Mouse (Mus musculus): ENCODE data around the gene Sectm1b.
"Not testable (repeated sequence)": the region's sequence is repeated elsewhere in the genome, so short reads cannot be mapped to it uniquely, and the experiment has no call there.

Gene Sectm1b

DNA sequence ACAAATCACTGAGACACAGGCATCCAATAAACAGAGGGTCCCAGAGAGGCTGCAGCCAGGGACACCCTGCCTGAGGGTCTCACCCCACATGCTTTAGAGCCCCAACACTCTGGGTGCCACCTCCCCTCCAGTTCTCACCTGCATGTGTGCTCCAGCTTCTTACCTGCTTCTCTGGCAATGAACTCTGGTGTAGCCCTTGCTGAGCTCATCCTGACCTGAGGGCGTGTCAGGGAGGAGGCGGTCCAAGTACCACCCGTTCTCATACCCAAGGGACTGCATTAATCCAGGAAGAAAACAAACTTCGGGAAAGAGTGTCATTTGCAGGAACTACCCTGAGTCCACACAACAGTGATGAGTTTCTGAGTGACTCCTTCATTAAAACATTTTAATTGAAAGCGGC lies at the start of gene Sectm1b:
Gene Sectm1b (minus strand): TSS at position 191 of the 400 bp plus-strand sequence.
- DNase-seq (ENCODE audit: low spot score), result no peak

DNA sequence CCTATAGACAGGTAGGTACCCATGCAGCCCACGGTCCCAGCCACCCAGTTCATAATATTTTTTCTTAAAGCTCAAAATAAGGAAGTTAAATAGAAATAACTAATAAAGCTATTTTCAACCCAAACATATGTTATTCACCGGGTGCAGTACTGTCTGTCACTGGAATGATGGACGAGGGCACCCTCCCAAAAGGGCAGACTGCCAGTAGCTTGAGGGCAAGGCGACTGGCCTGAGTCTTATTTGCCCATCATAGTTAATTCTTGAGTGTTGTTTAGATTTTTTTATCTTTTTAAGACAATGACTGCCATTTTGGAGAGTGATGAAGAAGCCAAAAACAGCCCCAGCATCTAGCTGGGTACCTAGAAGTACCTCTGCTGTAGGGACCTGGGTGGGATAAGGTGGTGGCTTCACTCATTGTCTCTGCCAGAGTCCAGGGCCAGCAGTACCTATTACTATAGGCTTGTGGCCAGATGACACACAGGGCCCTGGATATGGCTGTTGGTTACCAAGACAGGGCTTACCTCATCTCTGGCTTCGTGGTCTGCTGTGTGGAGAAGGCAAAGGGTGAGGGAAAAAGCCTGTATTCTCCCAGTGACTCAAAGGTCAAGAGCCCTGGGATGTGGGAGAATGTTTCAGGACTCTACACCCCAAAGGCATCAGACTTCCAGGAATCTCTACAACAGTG lies 48.9 kb upstream of the Sectm1b start:
- DNase-seq (ENCODE audit: low spot score), result no peak

DNA sequence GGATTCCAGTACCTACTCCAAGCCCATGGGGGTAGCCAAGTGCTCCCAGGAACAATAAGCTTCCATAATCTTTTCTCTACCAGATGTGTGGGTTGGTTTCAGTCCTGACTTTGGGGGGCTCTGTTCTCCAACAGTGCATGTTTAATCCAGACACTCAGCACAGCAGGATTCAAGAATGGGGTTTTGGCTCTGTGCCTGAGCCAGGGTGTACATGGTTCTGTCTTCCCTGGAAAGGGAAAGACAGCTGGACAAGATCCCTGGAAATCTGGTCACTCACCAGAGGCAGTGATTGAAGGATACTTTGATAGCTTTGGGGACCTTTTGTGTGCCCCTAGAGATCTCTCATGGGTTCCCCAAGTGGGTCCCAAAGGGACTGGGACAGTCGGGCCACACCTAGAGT lies 48.2 kb upstream of the Sectm1b start:
- DNase-seq (ENCODE audit: low spot score), result no peak

DNA sequence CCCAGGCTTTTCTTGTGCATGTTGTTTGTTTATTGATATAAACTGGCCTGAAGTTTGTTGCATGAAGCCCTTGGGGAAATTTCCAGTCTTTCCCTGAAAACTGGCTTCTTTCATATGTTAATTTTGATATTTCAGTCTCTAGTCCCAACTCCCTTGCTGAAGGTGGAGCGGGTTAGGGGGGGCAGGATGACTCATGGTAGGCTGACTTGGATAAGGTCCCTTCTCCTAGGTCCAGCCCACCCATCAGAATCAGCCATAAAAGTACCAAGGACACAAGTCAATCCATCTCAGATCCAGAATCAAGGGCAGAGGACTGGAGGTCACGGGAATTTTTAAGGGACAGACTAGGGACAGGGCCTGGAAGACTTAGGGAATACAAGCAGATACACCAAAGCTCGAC lies 47.7 kb upstream of the Sectm1b start:
- DNase-seq (ENCODE audit: low spot score), result no peak

DNA sequence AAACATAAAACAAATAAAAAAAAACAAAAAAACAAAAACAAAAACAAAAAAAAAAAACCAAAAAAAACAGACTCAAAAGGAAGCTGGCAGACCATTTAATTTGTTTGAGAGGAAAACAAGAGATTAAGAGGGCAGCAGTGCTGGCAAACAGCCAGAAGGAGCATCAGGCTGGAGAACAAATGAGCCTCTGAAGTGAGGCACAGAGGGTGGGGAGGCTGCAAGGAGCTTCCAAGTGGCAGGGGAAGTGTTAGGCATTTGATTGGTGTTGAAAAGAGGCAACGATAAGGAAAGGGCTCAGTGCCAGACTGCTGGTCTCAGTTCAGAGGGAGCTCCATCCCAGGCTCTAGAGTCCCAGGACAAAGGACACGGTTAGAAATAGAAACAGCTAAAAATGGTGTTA lies 46.6 kb upstream of the Sectm1b start:
- peak; percentile 84 for DNase-seq (ENCODE audit: low spot score)

DNA sequence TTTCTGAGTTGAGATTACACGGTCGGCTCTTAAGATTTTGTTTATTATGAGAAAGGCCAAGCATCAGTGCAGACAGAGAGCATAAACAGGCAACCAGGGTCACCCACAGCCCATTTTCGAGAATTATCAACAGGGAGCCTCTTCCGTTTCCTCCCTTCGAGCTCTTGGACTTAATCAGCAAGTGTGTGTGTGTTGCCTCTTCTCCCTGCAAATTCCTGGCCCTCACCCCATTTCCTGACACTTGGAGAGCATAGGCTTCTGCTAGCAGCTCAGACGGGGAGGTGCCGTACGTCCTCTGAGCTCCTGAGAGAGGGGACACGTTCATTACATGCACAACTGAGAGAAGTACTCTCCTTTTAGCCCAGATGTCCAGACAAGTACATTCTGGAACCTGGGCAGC lies 44.7 kb upstream of the Sectm1b start:
- DNase-seq (ENCODE audit: low spot score), result no peak

DNA sequence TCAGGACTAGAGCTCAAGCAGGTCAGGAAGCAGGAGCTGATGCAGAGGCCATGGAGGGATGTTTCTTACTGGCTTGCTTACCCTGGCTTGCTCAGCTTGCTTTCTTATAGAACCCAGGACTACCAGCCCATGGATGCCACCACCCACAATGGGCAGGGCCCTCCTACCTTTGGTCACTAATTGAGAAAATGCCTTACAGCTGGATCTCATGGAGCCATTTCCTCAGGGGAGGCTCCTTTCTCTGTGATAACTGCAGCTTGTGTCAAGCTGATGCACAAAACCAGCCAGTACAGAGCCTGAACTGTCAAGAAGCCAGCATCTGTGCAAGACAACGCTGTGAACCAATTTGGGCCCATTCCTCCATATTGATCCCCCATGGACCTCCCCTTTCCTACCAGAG lies 43.9 kb upstream of the Sectm1b start:
- DNase-seq (ENCODE audit: low spot score), result not testable (repeated sequence)

DNA sequence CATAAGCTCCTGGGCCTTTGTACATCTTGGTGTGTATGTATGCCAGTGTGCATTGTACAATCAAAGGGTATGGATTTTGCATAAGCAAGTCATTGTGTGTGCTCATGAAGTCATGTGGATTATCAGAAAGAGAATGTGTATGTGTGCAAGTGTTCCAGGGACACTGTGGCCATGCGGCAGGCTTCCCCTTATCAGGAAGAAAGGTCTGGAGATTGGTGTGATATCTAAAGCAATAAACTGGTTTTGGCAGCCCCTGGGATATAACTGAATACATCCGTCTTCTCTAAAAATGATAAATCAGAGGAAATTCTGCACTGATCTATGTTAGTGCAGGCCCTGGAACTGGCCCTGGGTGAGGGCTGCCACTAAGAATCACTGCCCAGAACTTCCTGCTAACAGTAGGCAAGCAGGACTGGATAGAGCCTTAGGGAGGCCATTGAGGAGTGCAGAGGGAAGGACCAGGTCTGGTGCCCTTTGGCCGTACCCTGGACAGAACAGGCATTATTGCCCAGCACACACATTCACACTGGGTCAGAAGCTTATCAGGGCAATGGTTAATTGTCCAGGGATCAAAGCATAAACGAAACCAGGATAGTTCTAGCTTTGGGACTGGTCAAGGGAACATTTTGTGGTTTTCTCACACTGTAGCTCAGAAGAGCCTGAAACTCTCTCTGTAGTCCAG lies 37.9 kb upstream of the Sectm1b start:
- no peak for DNase-seq (ENCODE audit: low spot score)

DNA sequence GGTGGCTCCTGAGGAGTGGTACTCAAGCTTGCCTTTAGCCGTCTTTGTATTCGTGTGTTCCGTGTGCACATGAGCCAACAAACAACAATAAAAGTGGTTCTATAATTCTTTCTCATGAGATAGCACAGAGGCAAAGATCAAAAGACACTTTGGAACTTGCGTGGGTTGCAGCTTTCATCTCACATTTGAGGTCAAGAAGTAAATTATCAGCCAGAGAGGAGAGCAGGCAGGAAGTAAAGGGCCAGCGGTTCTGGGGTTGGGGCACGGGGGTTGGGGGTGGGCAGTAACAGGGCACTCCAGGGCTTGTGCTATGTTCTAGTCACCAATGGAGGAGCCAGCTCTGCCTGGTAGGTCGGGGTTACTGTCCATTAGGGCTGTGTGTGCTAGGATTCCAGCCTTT lies 37.3 kb upstream of the Sectm1b start:
- DNase-seq (ENCODE audit: low spot score), result no peak

DNA sequence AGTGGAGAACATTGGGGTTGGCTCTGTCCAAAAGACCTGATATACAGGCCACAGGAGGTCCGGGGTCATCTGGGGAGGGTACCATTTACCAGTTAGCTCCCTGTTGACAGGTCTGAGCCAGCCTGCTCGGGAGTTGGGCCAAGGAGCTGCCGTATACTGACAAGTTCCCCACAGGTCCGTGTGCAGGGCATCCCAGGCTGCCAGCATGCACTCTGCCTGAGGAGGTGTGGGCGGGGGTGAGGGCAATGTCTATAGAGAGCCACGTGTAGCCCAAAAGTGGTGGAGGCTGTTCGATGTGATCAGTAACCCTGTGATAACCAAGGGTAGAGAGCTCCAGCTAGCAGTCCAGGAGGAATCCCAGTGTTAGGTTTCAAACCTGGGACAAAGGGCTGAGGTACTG lies 36.4 kb upstream of the Sectm1b start:
- DNase-seq (ENCODE audit: low spot score), result no peak

DNA sequence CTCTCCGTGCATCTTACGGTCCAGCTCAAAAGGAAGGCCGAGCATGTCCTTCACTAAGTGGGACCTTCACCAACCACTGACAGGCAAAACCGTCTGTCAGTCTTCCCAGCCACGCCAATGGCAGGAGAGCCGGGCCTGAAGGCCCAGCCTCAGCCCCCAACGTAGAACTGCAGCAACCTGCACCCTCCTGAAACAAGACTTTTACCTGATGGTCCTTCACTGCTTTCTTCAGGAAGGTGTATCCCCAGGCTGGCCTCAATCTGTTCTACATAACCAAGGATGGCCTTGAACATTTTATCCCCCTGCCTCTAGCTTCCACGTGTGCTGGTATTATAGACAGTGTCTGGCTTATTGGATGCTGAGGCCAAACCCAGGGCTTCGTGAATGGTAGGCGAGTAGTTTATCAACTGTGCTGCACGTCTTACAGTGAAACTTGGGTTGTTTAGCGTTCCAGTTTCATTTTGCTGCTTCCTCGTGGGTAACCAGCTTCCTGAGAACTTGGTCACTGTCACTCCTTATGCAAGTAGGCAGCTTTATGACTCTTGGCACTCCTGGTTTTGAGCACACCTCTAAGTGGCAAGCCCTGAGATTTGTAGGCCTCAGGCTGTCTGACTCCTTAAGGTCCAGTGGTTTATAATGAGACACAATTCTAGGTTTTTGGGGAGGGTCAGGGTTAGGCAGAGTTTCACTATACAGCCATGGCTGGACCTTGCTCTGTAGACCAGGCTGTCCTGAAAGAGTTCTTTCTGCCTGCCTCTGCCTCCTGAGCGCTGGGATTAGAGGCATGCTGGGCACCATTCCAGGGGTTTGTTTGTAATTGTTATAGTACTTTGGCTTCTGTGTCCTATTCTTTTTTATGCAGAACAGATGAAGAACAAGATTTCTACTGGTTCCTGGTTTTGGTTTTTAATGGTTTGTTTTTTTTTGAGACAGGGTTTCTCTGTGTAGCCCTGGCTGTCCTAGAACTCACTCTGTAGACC lies 29.5 kb upstream of the Sectm1b start:
- DNase-seq (ENCODE audit: low spot score), result no peak

DNA sequence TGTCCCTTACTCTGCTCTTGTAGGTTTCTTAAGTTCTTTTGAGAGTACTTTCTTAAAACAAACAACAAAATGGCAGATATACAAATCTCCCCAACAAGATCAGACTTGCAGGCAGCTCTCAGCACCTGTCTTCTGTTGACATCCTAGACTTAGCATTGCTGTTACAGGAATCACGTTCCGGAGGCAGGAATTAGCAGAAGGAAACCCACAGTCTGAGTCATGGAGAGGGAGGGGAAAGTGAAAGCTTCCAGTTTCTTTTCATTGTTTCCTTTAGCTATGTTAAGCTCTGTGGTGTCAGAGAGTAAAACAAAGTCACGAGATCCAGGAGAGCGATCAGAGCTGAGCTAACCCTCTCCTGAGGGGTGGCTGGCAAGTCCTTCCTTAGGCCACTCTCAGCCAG lies 27.6 kb upstream of the Sectm1b start:
- DNase-seq (ENCODE audit: low spot score), result no peak

DNA sequence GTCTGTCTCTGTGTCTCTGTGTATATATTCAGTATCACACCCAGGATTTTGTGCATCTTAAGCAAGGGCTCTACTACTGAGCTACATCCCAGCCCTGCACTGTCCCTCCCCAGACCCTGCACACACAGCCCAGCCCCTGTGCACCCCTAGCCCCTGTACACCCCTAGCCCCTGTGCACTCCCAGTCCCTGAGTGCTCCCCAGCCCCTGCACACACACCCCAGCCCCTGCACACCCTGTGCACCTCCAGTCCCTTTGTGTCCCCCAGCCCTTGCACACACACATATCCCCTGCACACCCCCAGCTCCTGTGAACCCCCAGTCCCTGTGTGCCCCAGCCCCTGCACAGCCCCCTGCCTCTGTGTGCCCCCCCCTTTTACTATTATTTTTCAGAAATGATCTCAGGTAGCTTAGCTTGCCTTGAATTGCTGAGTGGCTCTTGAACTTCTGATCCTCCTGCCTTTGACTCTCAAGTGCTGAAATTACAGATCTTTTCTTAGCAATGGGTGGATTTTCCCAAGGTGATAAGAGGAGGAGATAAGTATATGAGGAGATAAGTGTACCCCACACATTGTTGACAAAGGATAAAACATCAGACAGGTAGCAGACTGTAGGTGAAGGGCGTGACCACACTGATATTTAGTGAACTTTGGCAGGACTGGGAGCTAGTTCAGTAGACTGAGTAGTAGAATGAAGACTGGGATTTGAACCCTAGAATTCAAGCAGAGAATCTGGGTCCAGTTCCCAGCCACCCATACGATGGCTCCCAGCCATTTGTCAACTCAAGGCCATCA lies 26.6 kb upstream of the Sectm1b start:
- no peak for DNase-seq (ENCODE audit: low spot score)

DNA sequence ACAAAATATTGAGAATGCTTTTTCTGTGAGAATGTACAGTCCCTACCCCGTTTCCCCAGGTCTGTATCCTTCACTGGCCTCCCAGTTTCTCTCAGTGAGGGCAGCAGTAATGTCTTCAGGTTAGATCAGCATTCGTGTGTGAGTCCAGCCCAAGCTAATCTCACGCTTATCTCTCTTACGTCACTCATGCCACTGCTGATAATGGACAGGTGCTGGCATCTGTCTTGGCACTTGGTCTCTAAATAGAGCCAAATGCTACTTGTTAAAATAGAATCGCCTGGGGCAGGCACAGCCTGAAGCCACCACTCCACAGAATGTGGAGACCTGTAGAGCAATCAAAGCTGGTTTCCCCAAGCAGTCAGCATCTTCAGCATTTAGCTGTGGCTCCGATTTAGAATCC lies 25.6 kb upstream of the Sectm1b start:
- no peak for DNase-seq (ENCODE audit: low spot score)

DNA sequence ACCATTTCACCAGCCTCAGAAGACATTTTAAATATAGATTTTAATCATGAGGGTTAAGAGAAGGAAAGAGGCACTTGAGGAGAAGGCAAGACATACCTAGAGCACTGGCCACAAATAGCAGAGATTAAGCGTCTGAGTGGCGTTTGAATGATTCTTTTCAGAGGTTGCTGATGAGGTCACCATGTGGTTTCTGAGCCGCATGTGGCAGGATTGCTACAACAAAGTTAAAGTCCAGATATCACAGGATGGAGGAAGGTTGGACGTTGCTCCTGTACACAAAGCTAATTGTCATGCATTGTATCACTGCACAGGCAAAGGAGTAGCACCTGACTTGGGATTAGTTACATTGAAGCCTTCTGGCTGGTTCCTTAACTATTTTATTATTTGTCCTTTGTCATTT lies 22.9 kb upstream of the Sectm1b start:
- no peak for DNase-seq (ENCODE audit: low spot score)

DNA sequence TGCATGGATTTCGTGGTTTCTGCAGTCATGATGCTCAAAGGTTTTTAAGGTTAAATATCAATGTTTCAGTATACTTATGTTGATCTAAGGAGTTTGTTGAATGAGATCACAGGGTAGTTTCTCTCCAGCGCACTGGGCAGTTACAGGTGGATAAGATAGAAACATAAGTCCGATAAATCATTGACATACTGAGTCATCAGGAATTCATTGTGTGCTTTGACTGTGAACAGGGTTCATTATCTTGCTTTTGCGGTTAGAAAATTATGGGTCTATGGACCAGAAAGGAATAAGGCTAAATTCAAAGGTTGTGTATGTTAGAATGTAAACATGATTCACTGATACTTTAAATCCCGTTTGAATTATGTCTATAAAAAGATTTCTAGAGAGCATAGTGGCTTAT lies 21.8 kb upstream of the Sectm1b start:
- no peak for DNase-seq (ENCODE audit: low spot score)

DNA sequence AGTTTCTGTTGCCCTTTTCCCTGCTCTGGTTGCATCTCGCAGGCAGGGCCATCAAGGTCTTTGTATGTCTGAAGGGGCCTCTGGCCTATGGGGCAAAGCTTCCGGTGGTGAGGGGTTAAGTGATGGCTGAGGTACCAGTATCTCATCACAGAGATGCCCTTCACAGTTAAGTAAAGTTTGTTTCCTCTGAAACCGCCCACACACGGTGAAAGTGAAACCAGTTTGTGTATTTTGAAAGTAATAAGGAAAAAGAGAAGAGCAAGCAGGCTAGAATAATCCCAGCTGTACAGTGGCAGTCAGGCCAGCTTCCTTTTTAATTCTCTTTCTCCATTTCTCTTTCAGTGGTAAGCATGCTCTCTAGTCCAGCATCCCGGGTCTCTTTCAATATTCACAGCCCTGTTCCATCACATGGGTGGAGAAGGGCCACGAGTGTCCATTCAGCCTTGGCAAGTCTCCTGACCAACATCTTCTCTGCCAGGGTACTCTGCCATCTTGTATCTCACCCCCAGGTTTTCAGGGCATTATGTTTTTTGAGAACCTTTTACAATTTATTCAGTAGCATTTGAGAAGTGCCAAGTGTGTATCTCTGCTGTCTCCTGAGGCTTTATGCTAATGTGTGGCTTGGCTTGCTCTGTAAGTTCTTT lies 19.6 kb upstream of the Sectm1b start:
- DNase-seq (ENCODE audit: low spot score), result no peak

DNA sequence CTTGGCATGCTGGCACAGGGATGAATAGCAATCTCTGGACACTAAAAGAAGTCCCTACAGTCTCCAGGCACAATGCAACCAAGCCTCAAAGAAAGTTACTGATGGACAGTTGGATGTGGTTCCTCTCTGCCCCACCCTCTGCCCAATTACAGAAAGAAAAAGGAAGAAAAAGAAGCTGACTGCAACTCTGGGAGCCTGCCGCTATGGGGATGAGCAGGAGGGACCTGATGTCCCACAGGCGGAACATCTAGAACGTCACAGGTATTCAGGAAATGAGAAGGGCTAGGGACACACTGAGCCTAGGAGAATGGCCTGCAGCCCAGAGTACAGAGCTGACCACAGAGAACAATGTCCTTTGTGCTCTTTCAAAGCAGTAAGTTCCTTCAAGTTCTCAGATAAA lies 18.9 kb upstream of the Sectm1b start:
- peak; percentile 71 for DNase-seq (ENCODE audit: low spot score)

DNA sequence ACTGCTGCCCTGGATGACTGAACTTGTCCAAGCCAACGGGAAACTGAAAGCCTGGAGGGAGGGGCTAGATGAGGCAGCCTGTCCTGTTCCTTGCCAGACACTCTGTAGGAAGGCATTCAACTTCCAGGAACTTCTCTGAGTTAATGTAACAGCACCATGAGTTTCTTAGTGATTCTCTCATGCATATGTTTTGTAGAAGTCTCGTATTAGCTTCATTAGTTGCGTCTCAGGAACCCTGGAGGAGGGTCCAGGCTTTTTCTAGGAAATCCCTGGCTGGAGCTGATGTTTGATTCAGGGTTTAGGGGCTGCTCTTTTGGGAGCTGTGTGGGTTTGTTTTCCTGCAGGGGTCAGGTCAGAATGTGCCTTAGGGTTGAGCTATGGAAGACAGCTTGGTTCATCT lies 17.8 kb upstream of the Sectm1b start, which contains the start of gene Sectm1a:
Gene Sectm1a (minus strand): TSS at position 101 of the 400 bp plus-strand sequence.
- DNase-seq (ENCODE audit: low spot score), result no peak

DNA sequence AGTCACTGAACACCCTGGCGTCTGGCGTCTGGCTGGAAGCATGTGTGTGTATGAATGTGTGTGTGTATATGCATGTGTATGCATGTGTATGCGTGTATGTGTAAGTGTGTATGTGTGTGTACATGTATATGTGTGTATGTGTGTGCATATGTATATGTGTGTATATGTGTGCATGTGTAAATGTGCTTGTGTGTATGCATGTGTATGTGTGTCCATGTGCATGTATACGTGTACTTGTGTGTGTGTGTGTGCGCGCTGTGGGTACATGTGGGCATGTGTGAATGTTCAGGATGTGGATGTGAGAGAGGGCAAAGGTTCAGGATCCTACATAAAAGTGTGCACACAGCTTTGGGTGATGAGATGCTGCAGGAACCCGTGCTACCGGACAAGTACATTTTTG lies 17.0 kb upstream of the Sectm1b start:
- no peak for DNase-seq (ENCODE audit: low spot score)

DNA sequence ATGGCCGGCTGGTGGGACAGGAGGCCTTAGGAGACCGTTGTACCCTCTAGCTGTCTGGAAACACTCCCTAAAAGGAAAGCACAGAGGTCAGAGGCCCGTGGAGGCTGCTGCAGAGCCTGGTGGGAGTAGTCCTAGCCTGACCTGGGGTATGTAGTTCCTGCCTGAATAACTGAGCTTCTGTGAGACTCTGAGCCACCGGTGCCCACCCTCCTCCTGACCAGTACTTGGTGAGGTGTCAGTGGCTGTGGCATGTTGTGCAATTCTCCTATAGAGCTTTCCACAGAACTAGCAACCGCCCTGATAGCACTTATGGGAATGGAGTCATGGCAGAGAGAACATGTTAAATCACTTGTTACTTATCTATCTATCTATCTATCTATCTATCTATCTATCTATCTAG lies 12.3 kb upstream of the Sectm1b start:
- no peak for DNase-seq (ENCODE audit: low spot score)
